Mouse (Mus musculus): ENCODE results near the gene Rprd2.

- TF ChIP-seq GATA1 (IDR thresholded peaks at IDR 0.05; ENCODE audit: low read length) = no peak
- TF ChIP-seq TAL1 (IDR thresholded peaks at IDR 0.05; ENCODE audit: low read length) = no peak
These were observed 86.9 kb downstream of the Rprd2 start for GRCm38 (mm10) chr3:95731802-95732201.

All from erythroblast, embryonic 14.5 days (primary cell).